Mouse (Mus musculus): Measurements from ENCODE around the gene Pde8b.
A peak's percentile ranks its signal among the peaks of the same experiment; 100 is the strongest.

The Pde8b gene

GRCm38 (mm10) chr13:95019345-95019744 is 230.8 kb downstream of the Pde8b start:
- no peak for DNase-seq (ENCODE audit: low spot score)

GRCm38 (mm10) chr13:95017916-95018315 is 232.2 kb downstream of the Pde8b start:
- DNase-seq (ENCODE audit: low spot score), result peak; percentile 70

GRCm38 (mm10) chr13:95017278-95017677 is 232.9 kb downstream of the Pde8b start:
- no peak for DNase-seq (ENCODE audit: low spot score)

GRCm38 (mm10) chr13:95011546-95012257 is 238.4 kb downstream of the Pde8b start:
- no peak for DNase-seq (ENCODE audit: low spot score)

GRCm38 (mm10) chr13:95009261-95009660 is 240.9 kb downstream of the Pde8b start:
- DNase-seq (ENCODE audit: low spot score), result no peak

GRCm38 (mm10) chr13:95007281-95007680 is 242.9 kb downstream of the Pde8b start:
- DNase-seq (ENCODE audit: low spot score), result no peak

- no peak for DNase-seq (ENCODE audit: low spot score)
Measured at GRCm38 (mm10) chr13:94990516-94990915, 259.6 kb downstream of the Pde8b start.

- DNase-seq (ENCODE audit: low spot score), result no peak
Measured at GRCm38 (mm10) chr13:94979081-94979480, 271.1 kb downstream of the Pde8b start.

GRCm38 (mm10) chr13:94976219-94977186 is 273.6 kb downstream of the Pde8b start, which contains the start of gene Wdr41:
Gene Wdr41, plus strand, starts transcription at chr13:94976344.
- DNase-seq (ENCODE audit: low spot score), result peak; percentile 91

GRCm38 (mm10) chr13:94975828-94976218 is 274.3 kb downstream of the Pde8b start:
- no peak for DNase-seq (ENCODE audit: low spot score)
